Mouse (Mus musculus): ENCODE results near the gene Abhd17b. TPM values are rescaled to one million over a fixed set of nuclear protein-coding genes. Genes with fewer than 3 reads are reported as not detected.
"Not testable (repeated sequence)": the region's sequence is repeated elsewhere in the genome, so short reads cannot be mapped to it uniquely, and the experiment has no call there.

The Abhd17b gene
- polyA plus RNA-seq, 1 experiment from 2014 or later: 43.6 TPM

DNA sequence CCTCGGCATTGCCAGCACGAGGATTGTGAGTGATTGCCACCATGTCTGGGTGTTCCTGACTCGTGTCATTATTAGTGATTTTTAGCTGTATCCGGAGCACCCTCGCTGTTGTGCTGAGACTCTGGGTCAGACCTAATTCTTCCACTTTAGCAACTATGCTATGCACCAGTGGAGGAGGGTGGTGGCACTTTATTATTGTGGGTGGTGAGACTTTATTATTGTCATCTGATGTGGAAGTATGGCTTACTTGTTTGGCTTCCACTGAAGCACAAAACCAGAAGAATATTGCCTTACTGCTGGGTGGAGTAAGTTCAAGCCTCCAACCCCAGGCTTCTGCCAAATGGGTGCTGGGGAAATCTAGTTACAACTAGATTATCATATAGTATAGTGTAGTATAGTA lies 68.0 kb downstream of the Abhd17b start:
- Histone ChIP-seq H3K9ac (no peak overlapping the region), H3K27me3 (no peaks in the 10 kb centered on the region), H3K4me3 (replicated peaks) (no peak overlapping the region), H3K27ac (no peak overlapping the region), H3K4me1 (peaks cover 10% of the 10 kb centered on the region), H3K4me2 (no peak overlapping the region), H3K36me3 (replicated peaks) (no peaks in the 10 kb centered on the region), H3K9me3 (0 out of 2 replicates have a peak, but pooled peaks cover 6% of the 10 kb centered on the region)
- no peak for ATAC-seq (ENCODE audit: low FRiP score)
- WGBS: 92% methylated on average over 5 of the region's 5 CpGs

DNA sequence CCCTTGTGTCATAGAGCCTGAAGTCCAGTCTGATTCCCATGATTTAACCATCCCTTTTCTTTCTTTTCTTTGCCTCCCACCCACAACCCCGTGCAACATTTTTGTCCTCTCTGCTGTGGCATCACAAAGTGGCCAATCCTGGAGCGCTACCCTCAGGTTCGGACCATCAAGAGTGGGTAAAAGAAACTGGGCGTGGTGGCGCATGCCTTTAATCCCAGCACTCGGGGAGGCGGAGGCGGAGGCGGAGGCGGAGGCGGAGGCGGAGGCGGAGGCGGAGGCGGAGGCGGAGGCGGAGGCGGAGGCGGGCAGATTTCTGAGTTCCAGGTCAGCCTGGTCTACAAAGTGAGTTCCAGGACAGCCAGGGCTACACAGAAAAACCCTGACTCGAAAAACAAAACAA lies 70.3 kb downstream of the Abhd17b start:
- not testable (repeated sequence) for H3K4me3 ChIP-seq (replicated peaks); H3K4me2 ChIP-seq; H3K36me3 ChIP-seq (replicated peaks); H3K27me3 ChIP-seq; H3K9ac ChIP-seq; H3K9me3 ChIP-seq; ATAC-seq (ENCODE audit: low FRiP score)
- peaks cover 10% of the 10 kb centered on the region for H3K4me1 ChIP-seq
- H3K27ac ChIP-seq: peak overlapping the region; percentile 68; the same call in 1 of the 2 replicates
- 93% methylated on average over 20 of the region's 20 CpGs for WGBS

DNA sequence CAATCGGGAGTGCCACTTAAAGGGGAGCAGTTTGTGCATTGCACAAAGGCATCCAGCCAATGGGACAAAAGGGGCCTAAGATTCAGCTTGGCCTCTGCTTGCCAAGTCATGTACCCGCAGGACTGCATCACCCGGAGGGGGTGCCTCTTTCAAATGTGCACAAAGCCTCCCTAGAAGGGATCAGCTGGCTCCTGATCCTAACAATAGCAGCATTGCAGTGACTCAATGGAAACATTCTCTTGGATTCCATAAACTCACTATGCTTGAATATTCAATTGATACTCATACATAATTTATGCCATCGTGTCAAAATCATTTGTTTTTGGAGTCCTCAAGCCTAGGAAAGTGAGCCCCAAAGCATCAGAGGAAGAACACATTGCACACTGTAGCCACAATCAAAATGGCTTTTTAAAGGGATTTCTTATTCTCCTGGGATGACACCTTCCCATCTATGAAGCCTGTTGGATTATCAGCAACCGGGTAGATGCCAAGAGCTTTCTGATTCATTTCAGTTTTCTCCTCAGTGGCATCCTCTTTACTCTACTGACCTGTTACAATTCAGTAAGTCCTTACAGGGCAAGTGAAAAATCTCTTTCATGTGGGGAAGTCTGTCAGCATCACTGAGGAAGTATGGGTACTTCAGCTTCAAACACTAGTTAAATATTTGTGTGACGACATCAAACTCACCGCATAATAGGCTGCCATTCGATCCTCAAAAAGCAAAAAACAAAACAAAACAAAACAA lies 71.1 kb downstream of the Abhd17b start:
- 34% methylated on average over 8 of the region's 8 CpGs for WGBS
- Histone ChIP-seq H3K4me1 (peaks cover 10% of the 10 kb centered on the region), H3K36me3 (replicated peaks) (no peaks in the 10 kb centered on the region), H3K27ac (peak overlapping the region; percentile 68), H3K9me3 (0 out of 2 replicates have a peak, but pooled peaks cover 6% of the 10 kb centered on the region), H3K4me3 (replicated peaks) (no peak overlapping the region), H3K27me3 (no peaks in the 10 kb centered on the region), H3K9ac (no peak overlapping the region), H3K4me2 (no peak overlapping the region)
- peak; percentile 84 for ATAC-seq (ENCODE audit: low FRiP score)

DNA sequence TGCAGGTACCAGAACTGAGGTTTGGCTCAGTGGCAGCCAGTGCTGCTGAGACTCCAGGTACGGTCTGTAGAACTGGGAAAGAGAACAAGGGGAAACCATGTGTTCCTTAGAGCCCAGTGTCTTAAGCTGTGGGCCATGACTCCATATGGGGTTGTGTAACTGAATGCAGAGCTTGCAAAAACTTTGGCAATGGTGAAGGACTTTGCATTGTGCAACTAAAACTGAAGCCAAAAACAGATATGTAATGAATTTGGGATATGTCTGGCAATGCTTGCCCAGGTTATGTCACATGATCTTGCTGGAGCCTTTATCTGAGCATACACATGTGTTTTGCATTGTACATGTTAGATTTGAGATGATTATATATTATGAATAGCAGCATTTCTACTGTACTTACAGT lies 72.2 kb downstream of the Abhd17b start:
- Histone ChIP-seq H3K4me3 (replicated peaks) (no peak overlapping the region), H3K27ac (no peak overlapping the region), H3K27me3 (no peaks in the 10 kb centered on the region), H3K36me3 (replicated peaks) (no peaks in the 10 kb centered on the region), H3K4me1 (peaks cover 10% of the 10 kb centered on the region), H3K9ac (no peak overlapping the region), H3K9me3 (0 out of 2 replicates have a peak, but pooled peaks cover 6% of the 10 kb centered on the region), H3K4me2 (no peak overlapping the region)
- WGBS: 85% methylated on average over 1 of the region's 1 CpGs
- ATAC-seq (ENCODE audit: low FRiP score): no peak

DNA sequence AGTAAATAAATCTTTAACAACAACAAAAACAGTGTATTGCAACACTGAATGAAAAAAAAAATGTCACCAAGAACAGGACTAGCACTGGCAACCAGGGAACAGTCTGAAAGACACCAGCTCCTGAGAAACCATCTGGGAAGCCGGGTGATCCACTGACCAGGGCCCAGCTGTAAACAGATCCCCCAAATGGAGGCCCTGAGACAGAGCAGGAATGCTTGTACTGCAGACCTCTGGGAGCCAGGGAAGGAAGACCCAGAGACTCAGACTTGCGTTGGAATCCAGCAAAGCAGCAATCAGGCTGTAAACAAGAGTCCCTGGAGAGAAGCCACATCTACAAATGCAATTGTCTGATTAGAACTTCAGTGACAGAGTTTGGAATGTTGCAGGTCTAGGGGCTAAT lies 74.1 kb downstream of the Abhd17b start:
- no peak overlapping the region for H3K27ac ChIP-seq
- H3K4me3 ChIP-seq (replicated peaks): no peak overlapping the region
- 0 out of 2 replicates have a peak, but pooled peaks cover 6% of the 10 kb centered on the region for H3K9me3 ChIP-seq
- H3K4me1 ChIP-seq: peaks cover 10% of the 10 kb centered on the region
- H3K9ac ChIP-seq: no peak overlapping the region
- 57% methylated on average over 2 of the region's 2 CpGs for WGBS
- no peaks in the 10 kb centered on the region for H3K36me3 ChIP-seq (replicated peaks)
- no peak for ATAC-seq (ENCODE audit: low FRiP score)
- H3K4me2 ChIP-seq: no peak overlapping the region
- H3K27me3 ChIP-seq: no peaks in the 10 kb centered on the region

DNA sequence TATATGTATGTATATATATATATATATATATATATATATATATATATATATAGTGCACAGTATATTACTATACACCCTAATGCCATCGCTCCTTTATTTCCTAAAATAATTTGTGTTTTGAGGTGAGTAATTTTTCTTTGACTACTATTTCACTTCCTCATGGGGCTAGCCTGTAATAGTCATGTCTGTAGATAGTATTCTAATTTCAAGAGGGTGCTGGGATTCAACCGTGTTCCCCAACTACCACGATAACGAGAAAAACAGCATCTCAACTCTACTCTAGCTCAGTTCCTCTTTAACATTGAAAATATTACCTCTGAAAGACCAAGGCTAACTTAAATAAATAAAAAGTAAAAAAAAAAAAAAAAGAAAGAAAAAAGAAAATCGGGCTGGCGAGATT lies 75.4 kb downstream of the Abhd17b start:
- Histone ChIP-seq H3K27ac (no peak overlapping the region), H3K36me3 (replicated peaks) (no peaks in the 10 kb centered on the region), H3K4me2 (no peak overlapping the region), H3K27me3 (no peaks in the 10 kb centered on the region), H3K4me1 (peaks cover 10% of the 10 kb centered on the region), H3K9ac (no peak overlapping the region), H3K4me3 (replicated peaks) (no peak overlapping the region), H3K9me3 (no peaks in the 10 kb centered on the region)
- no peak for ATAC-seq (ENCODE audit: low FRiP score)
- 94% methylated on average over 6 of the region's 6 CpGs for WGBS

DNA sequence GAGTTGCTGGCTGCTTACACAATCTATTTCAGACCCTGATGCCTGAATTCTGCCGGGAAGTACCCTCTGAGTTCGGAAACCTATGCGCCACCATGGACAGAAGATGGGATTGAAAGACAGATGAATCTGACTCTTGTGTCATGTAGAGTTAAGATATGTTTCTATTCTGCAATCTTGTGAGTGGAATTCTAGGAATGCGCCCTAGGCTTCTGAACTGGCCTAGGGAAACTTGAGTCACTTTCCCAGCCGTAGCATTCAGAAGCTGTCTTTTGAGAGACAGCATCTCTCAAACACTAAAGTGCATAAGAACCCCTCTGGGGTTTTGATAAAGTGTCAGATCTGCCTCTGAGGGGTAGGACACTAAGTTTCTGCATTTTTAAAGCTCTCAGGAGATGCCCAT lies 78.9 kb downstream of the Abhd17b start:
- 87% methylated on average over 5 of the region's 5 CpGs for WGBS
- no peaks in the 10 kb centered on the region for H3K9me3 ChIP-seq
- H3K4me1 ChIP-seq: no peaks in the 10 kb centered on the region
- H3K9ac ChIP-seq: no peak overlapping the region
- no peak overlapping the region for H3K4me2 ChIP-seq
- H3K36me3 ChIP-seq (replicated peaks): no peaks in the 10 kb centered on the region
- no peak for ATAC-seq (ENCODE audit: low FRiP score)
- no peak overlapping the region for H3K27ac ChIP-seq
- H3K27me3 ChIP-seq: no peaks in the 10 kb centered on the region
- no peak overlapping the region for H3K4me3 ChIP-seq (replicated peaks)

DNA sequence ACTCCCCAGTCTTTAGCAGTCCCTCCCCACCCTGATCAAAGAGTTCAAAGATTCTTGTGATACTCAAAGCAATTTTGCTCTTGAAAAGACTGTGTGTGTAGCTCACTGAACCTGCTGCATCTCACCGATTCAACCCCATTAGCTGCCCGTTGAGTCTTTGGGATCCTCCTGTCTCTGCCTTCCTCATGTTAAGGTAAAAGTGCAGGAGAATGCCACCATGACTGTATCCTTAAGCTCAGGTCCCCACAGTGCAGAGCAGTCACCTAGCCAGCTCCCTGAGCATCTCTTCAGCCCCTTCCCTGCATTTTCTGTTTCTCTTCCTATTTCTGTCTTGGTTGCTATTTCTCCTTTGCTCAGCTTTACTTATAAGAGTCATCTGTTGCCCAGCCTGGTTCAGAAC lies 80.2 kb downstream of the Abhd17b start:
- no peak overlapping the region for H3K4me2 ChIP-seq
- 0 out of 2 replicates have a peak, but pooled peaks cover 5% of the 10 kb centered on the region for H3K4me1 ChIP-seq
- 95% methylated on average over 2 of the region's 2 CpGs for WGBS
- H3K9ac ChIP-seq: no peak overlapping the region
- H3K9me3 ChIP-seq: no peaks in the 10 kb centered on the region
- no peak overlapping the region for H3K4me3 ChIP-seq (replicated peaks)
- H3K27me3 ChIP-seq: no peaks in the 10 kb centered on the region
- ATAC-seq (ENCODE audit: low FRiP score): no peak
- no peak overlapping the region for H3K27ac ChIP-seq
- no peaks in the 10 kb centered on the region for H3K36me3 ChIP-seq (replicated peaks)

DNA sequence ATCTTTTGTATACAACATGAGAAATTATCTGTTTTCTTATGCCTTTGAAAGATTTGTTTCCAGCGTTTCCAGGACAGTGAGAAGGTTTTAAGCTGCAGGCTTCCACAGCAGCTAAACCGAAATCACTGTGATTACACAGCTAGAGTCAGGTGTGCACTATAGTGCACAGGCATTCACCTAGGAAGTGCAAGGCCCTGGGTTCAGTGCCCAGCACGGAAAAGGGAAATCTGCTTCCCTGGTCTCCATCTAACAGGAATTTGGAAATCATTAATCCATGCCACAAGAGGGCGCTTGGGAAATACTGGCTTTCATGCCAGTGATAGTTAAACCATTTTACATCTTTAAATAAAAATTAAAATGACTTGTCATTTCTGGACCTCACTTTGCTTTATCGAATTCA lies 81.1 kb downstream of the Abhd17b start:
- Histone ChIP-seq H3K9ac (no peak overlapping the region), H3K36me3 (replicated peaks) (no peaks in the 10 kb centered on the region), H3K4me1 (0 out of 2 replicates have a peak, but pooled peaks cover 7% of the 10 kb centered on the region), H3K9me3 (no peaks in the 10 kb centered on the region), H3K27me3 (no peaks in the 10 kb centered on the region), H3K27ac (no peak overlapping the region), H3K4me3 (replicated peaks) (no peak overlapping the region), H3K4me2 (no peak overlapping the region)
- 38% methylated on average over 5 of the region's 5 CpGs for WGBS
- peak; percentile 36; the same call in 1 of the 2 replicates for ATAC-seq (ENCODE audit: low FRiP score)

Other genes starting within 250 kb of the Abhd17b start
- 0.05 and 0.10 TPM in 2 replicates for gene Gda, start 179.7 kb upstream of the Abhd17b start, polyA plus RNA-seq (2016; fragmentation: Nextera tagmentation; extraction: Ambion mirVana)
- 58.8 and 59.4 TPM in 2 replicates for gene 1110059E24Rik, start 209 bp upstream of the Abhd17b start, polyA plus RNA-seq (2016; fragmentation: Nextera tagmentation; extraction: Ambion mirVana)
- 88.7 and 89.2 TPM in 2 replicates for gene Cemip2, start 125.2 kb downstream of the Abhd17b start, polyA plus RNA-seq (2016; fragmentation: Nextera tagmentation; extraction: Ambion mirVana)